Mouse (Mus musculus): Measurements from ENCODE around the gene Zfr.

Gene Zfr

DNA sequence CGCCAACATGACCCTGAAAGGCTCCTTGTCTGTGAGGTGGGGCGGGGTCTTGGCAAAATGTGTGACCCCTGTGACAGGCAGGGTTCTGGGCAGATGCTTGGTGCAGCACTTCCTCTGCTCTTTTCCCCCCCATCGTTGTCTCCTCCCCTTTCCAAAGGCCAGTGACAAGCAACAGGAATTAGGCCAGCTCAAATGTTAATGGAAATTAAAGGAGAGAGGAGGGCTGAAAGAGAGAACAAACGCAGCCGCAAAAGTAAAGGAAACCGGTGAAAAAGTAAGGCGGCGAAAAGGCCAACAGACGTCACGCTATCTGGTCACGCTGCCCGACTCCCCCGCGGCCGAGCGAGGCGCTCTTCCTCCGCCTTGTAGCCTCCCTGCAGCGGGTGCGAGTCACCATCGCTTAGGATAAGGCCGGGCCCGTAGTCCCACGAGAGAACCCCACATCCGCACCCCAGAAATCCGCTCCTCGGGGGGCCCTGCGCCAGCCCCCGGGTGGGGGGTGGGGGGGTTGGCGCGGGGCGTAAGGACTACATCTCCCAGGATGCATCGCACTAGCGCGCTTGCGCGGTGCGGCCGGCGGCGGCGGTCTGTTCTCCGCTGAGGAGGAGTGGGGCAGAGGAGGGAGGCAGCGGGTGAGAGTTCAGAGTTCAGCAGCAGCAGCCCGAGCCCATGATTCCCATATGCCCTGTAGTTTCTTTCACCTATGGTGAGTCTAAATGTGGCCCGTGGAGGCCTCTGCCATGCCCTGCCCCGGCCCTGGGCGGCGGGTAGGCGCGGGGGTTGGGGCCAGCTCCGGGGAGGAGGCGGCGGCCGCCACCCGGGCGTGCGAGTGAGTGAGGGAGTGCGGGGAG is at the start of gene Zfr:
Gene Zfr (plus strand): TSS at position 590 of the 851 bp plus-strand sequence.
- peak; percentile 87 for DNase-seq (ENCODE audit: low read depth, low spot score)

DNA sequence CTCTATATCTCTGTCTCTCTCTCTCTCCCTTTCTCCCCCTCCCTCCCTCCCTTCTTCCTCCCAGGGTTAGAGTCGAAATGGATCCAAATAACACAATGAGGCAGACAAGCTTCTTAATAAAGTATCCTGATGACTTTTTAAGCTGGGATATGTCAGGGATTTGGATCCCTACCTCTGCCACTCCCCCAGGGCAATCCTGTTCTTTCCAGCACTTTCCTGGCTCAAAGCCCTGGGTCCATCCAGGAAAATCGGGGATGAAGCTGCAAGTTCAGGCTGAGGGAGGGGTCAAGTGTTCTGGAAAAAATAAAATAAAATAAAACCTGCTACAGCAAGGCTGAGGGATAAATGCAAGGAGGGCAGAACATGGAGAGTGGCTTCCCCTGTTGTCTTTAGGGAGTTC is 49.7 kb upstream of the Zfr start:
- no peak for DNase-seq (ENCODE audit: low read depth, low spot score)

DNA sequence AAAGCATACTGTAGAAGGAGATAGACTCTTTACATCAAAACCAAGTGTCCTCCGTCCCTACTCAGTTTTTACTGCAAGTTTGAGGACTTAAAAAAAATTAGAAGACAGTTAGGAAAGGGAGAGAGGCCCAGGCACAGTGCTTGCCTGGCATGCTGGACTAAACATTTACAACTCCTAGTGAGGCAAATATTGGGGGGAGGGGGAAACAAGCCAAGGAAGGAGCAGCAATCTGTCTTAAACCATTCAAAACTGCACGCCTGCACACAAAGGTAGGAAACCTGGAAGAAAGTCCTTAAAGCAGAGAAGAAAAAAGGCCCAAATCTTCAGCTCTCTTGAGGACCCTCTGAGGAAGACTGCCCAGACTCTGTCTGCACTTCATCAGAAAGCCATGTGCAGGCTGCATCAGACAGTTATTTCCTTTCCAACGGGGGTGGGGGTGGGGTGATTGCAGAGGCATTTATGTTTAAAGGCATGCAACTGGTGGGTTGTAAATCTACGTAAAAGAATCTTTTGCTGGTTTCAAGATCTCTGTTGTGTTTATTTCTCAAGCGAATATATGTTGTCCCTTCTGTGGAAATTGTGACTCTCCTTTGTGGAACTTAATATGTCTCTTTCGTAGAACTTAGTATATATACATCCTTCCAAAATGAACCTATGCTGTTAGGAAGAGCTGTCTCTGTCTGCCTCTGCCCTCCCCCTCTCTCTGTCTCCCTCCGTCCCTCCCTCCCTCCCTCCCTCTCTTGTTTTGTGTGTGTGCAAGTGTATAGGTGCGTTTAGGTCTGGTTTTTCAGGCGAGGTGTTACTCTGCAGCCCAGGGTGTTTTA is 49.0 kb upstream of the Zfr start:
- peak; percentile 63 for DNase-seq (ENCODE audit: low read depth, low spot score)

DNA sequence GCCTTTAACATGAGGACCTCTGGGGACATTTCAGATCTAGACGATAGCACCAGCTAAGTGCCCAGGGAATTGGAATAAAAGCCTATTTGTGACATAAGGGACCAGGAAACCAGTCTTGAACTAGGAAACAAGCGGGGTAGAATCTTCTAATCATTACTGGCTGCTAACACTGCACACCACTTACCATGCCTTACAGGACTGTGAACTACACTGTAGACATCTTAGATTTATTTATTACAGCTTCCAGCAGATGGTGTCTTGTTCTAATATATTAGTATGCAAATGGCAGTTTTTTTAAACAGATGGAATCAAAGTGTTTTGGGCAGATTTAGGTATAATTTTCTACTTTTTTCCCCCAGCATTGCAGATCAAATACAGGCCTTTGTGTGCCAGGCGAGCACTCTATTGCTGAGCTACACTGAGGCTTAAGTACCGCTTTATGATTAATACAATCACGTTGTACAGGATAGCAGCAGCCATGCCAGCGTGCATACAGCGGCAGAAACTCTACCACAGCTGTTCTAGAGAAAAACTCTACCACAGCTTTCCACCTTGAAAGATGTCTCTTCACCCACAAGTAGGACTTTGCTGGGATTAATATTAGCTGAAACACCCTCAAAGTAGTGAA is 44.8 kb upstream of the Zfr start:
- no peak for DNase-seq (ENCODE audit: low read depth, low spot score)

DNA sequence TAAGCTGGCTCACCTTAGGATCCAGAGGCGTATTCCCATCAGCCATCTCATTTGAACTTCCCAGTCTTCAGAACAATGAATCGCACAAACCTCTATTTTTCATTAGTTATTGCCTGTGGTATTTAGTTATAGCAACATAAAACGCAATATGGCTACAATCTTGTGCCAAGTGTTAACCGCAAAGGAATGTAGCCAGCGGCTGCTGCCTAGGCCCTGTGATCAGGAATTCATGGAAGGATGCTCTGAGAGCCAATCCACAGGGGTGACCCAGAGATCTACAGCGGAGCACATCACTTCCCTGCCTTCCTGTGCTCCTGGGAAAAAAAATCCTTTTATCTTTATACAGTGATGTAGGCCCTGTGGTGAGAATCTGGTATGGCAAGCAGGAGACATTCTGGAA is 43.2 kb upstream of the Zfr start:
- no peak for DNase-seq (ENCODE audit: low read depth, low spot score)

DNA sequence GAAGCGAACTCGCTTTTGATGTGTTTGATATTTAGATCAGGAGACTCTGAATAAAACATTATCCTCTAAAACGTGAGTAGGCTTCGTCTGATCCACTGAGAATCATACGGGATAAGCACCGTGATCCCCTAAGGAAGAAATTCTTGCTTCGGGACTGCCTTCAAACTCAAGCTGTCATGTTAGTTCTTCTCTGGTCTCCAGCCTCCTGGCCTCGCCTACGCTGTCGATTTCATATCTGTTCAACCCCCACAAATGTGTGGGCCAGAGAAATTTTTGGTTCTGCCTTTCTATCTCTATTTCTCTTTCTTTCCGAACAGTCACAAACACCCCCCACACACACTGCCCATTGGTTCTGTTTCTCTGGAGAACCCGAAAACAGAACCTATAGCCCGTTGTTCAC is 35.3 kb upstream of the Zfr start:
- no peak for DNase-seq (ENCODE audit: low read depth, low spot score)

DNA sequence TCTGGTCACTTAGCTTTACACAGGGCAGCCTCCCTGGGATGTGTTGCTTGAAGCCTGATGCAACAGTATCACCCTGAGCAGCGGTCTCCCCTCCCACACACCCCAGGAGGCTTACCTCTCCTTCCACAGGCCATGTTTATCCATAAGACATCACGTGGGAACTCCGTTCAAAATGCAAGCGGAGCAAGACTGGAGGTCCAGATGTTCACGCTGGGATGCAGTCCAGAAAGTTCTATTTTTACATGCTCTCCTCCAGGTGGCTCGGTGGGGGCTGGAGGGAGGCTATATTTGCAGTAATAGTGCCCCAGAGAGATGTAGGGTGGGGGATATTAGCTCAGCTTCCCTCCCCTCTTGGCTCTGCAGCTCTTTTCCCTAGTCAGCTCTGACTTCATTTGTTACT is 33.5 kb upstream of the Zfr start:
- DNase-seq (ENCODE audit: low read depth, low spot score): no peak

DNA sequence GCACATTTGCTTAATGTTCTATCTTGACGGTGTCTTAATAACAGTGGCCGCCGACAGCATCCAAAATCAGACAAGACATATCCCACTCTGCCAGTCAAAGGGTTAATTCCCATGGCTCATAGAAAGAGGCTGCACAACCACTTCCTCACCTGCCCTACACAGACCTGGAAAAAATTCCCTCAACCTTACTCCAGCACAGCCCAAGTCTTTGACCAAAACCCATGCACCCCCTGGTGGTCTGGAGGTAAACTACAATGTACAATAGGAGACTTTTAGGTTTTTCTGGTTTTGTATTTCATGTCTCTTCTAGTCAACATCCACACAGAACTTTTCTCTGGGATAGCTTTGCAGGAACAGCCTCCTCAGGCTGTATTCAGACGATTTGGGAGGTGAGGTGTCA is 32.8 kb upstream of the Zfr start:
- DNase-seq (ENCODE audit: low read depth, low spot score): peak; percentile 46

DNA sequence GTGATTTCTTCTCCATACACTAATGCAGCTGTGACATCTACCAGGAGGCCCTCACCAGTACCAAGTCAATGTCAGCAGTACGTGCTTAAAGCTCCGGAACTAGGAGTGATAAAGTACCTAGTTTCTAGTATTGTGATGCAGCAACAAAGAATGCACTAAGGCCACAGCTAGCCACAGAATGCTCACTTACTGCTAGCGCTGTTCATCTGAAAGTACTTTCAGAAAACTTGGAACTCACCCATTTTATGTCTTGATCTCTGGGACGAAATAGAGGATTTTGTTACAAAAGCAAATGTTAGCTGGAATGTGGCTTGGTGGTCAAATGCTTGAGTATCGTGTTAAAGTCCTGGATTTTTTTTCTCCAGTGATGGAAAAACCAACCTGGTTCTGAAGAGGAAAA is 30.0 kb upstream of the Zfr start:
- DNase-seq (ENCODE audit: low read depth, low spot score): no peak

DNA sequence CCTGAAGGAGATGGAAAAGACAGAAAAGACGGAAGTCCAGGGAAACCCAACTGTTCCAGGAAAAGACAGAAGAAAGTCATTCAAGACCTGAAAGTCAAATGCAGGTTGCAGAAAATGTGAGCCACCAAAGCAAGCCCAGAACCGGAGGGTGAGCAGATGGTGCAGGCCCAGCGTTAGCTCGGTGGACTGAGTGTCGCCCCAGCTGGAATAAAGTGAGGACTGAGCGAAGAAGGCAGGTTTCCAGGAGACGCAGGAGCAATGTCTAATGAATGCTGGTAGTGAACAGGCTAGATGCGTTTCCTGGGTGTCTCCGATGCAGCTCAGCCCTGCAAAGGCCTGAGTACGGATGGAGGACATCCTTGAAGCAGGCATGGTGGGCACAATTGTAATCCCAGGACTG is 29.5 kb upstream of the Zfr start:
- no peak for DNase-seq (ENCODE audit: low read depth, low spot score)

DNA sequence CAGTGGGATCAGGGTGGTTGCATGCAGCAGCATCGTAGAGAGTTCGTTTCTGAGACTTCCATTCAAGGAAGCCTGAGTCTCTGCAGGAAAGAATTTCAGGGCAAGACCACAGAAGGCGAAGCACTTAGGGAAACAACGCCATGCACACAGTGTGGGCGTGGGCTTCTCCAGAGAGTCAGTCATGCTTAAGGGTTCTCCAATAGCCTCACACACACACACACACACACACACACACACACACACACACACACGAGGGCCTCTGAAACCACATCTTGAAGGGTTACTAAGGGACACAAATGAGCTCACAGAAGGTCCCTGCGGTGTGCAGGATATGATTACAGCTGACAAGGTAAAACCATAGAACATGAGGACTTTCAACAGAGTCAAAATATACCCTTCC is 27.5 kb upstream of the Zfr start:
- no peak for DNase-seq (ENCODE audit: low read depth, low spot score)

DNA sequence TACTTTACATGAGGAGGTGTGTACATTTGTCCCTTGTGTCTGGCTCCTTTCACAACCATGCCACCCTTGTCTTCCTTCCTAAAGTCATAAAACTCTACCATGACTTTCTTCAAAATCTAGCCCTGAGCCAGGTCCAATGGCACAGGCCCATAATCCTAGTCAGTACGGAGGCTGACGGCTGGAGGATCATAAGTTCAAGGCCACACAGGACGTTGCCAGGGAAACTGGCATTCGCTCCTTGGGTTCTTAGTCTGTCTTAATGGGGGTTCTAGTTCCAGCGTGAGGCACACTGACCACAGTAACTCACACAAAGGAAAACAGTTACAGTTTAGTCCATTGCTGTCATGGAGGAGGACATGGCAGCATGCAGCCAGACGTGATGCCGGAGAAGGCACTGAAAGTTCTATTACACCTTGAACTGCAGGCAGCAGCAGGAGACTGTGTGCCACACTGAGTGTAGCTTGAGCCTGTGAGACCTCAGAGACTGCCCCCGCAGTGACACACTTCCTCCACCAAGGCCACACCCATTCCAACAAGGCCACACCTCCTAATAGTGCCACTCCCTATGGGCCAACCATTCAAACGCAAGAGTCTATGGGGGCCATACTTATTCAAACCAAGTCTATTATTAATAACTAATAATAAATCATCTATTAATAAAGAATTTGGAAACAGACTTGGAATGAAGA is 26.5 kb upstream of the Zfr start:
- no peak for DNase-seq (ENCODE audit: low read depth, low spot score)

DNA sequence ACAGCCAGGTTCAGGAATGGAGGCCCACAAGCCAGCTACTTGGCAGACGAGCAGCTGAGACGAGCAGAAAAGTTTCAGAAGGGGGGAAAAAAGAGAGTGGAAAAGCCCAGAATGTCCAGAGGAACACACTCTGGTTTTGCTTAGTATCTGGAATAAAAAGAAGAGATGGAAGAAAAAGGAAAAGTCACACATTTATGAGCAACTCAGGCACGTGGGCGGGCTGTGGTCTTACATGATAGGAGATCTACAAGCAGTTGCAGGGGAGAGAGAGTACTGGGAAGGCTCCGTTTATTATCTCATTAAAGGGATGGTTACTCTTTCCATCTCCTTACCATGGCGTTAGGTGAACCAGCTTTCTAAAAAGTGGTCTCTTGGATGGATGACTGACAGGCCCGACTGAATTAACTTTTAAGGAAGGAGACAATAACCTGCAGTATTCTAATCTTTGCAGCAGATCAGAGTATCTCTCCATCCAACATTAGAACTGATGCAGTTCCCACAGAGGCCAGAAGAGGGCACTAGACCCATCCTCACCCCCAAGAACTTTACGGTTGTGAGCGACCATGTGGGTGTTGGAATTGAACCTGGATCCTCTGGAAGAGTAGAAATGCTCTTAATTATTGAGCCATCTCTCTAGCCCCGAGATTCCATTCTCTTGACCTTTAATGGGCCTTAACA is 25.7 kb upstream of the Zfr start:
- peak; percentile 42 for DNase-seq (ENCODE audit: low read depth, low spot score)

DNA sequence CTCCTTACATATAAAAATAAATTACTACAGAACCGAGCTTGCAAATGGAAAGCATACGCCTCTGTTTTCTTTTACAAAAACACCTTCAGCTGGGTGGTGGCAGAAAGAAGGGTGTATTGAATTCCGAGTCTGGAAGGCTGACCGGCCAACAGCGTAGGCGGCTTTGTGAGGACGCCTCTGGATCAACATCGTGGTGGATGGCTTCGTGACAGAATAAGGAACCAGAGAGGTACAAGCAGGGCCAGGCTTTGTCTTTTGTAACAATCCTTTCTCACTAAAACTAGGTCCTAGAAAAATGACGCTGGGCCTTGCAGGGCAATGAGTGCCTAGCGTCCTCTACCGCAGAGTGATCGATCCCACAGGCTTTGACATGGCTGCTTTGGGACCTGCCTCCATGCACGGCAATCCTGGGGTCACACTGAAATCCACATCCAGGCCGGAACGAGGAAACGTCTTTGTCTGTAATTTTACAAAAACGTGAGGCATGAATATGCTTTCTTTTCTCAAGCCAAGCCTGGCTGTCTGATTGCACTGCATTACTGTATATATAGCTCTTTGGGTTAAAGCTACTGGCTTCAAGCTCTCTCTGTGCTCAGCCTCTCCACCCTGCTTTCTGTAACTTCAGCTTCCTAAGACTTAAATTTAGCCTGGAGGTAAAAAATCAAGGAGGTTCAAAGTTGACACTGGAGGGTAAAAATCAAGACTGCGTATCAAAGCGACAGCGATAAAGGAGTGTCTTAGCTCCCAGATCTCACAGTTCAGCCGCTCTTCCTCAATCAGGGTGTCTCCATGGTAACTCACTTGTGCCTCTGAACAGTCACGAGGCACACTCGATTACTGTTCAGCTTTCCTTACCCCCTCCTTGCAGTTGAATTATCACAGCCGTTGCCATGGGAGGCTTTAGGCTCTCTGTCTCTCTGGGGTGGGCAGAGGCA is 24.3 kb upstream of the Zfr start:
- no peak for DNase-seq (ENCODE audit: low read depth, low spot score)

DNA sequence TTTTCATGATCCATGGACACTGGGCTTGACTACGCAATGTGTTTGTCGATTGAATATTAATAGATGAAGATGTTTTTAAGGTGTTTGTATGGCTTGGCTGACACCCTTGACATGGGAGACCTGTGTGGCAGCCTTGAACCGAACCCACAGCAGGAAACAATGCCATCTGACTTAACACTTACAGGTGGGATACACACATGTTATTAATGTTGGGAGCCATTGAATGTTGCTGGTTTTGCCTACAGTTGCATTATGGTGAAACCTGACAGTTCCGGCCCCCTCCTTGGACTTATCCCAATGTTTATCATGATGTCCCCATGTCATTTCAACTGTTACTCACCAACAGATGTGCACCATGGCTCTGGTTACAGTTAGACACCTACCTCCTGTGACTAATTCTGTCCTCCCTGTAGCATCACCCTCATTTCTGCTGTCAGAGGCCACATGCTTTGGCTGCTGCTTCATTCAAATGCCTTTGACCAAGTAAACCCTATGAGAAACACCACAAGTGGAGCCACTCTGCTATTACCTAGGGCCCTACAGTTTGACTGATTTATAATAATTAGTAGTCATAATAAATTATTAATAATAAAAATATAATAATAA is 23.6 kb upstream of the Zfr start:
- no peak for DNase-seq (ENCODE audit: low read depth, low spot score)

DNA sequence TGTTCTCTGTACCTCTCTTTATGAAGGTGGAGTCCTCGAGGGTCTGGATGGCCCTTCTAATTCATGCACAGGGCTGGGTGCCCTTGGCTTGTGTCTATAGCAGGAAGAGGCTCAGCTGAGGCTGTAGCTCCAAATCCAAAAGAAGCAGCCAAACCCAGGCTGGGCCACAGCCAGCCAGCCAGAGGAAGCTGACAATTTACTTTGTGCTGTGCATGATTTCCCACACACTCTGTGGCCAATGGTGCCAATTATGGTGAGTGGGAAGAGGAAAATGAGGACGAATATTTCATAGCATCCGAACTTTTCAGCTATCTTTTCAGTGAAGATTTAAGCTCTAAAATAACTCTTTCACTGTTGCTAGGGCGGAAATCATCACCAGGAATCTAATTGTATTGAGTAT is 21.2 kb upstream of the Zfr start:
- DNase-seq (ENCODE audit: low read depth, low spot score): no peak

DNA sequence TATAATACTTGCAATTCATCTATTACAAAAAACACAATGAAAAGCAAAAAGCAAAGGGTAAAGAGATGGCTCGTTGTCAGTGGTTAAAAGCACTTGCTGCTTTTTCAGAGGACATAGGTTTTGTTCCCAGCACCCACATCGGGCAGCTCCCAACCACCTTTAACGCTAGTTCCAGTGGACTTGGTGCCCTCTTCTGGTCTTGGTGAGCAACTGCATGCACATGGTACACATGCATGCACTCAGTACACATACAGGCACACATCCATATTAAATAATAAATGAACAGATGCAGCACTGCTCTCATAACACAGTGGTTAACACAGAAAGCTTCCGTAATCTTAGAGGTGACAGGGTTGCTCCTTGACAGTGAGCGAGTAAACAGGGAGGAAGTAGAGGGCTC is 20.3 kb upstream of the Zfr start:
- no peak for DNase-seq (ENCODE audit: low read depth, low spot score)

DNA sequence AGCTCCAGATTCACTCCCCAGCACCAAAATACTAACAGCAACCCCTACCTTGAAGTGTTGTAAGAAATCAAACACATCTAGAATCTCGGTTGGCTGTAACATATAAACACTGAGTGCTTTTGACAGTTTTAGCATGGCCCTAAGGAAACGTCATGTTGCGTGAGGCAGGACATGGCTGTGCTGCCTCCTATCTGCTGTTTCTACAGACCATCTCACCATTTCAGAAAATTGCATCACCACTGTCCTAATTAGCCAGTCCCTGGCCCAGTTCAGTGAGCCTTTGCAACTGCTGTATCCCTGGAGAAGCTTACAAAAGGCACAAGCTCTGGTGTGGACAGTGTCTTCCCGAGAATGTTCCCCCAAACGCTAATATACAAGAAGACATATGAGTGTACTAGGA is 16.7 kb upstream of the Zfr start:
- DNase-seq (ENCODE audit: low read depth, low spot score): no peak

DNA sequence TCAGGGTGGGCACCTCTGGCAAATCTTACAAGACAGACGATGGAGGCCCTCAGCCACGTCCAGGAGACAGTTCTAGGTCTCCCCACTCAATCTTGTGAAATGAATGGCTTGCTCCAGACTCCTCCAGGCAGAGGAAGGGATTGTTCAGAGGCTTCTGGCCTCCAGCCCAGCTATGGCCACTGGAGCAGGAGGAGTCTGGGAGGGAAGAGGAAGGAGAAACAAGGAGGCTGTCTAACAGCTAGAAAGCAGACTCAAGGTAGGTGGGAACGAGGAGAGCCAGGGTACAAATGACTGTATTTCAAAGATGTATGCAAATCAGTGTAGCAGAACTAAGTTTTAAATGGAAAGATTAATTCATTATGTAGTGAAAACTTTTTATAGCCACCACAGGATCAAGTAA is 13.9 kb upstream of the Zfr start:
- DNase-seq (ENCODE audit: low read depth, low spot score): no peak

DNA sequence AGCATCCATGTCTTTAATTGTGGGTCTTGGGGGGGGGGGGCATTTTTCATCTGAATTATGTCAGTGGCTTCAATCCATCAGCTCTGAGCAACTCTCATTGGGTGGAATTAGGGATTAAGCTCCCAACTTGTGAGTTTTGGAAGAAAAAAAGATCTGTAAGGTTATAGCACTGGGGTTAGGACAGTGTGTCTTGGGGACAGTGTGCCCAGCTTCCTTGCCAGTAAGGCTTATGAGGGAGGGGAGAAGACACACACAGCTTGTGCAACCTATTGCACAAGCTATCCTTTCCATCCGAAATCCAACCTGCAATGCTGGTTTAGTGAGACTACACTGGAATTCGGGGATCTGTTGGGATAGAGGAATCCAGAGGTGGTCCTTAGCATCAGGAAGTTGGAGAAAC is 12.8 kb upstream of the Zfr start:
- no peak for DNase-seq (ENCODE audit: low read depth, low spot score)
